Mouse (Mus musculus): ENCODE results near the gene Imp3. TPM values are rescaled to one million over a fixed set of nuclear protein-coding genes. Genes with fewer than 3 reads are reported as not detected.

The Imp3 gene
- polyA plus RNA-seq (2015; fragmentation: Nextera tagmentation; extraction: Ambion mirVana) = 57.6 and 57.8 TPM in 2 replicates

DNA sequence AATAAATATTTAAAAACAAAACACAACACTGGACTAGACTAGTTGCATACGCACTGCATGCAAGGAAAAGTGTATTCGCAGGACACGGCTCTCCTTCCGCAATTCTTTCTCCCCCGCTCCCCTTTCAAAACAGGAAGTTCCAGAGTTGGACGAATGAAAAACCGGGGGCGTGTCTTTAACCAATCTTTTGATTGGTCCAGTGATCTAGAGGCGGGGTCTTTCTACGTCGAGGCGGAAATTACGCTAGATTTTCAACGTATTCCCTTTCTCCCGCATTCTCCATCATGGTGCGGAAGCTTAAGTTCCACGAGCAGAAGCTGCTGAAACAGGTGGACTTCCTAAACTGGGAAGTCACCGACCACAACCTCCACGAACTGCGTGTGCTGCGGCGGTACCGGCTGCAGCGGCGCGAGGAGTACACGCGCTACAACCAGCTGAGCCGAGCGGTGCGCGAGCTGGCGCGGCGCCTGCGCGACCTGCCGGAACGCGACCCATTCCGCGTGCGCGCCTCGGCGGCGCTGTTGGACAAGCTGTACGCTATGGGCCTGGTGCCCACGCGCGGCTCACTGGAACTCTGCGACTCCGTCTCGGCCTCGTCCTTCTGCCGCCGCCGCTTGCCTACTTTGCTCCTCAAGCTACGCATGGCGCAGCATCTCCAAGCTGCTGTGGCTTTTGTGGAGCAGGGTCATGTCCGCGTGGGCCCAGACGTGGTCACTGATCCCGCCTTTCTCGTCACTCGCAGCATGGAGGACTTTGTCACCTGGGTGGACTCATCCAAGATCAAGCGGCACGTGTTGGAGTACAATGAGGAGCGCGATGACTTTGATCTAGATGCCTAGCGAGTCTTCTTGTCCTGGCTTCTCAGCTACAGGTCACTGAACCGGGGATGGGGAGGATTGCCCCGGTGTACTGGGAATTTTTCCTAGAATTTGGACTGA is at the start of gene Imp3:
Gene Imp3, plus strand, starts transcription at position 253 of the 938 bp plus-strand sequence.
- peak within 1 kb of the TSS; percentile 87 for H3K4me2 ChIP-seq (ENCODE audit: low read depth, low read length)
- H3K27me3 ChIP-seq (ENCODE audit: insufficient read depth, low read length) = no peaks in the 10 kb centered on the region
- H3K4me3 ChIP-seq (ENCODE audit: low read depth, low read length) = peak within 1 kb of the TSS; percentile 73
- H3K27ac ChIP-seq (ENCODE audit: low read depth) = peak within 1 kb of the TSS; percentile 89
- peak; percentile 89 for DNase-seq
- peaks cover 13% of the 10 kb centered on the region for H3K4me1 ChIP-seq (ENCODE audit: insufficient read depth)
- TF ChIP-seq CTCF (IDR thresholded peaks at IDR 0.05; ENCODE audit: low read depth) (peak; percentile 57), EP300 (IDR thresholded peaks at IDR 0.05; ENCODE audit: low read depth) (peak; percentile 70; the same call in 1 of the 2 replicates)
- no peaks in the 10 kb centered on the region for H3K36me3 ChIP-seq (replicated peaks; ENCODE audit: insufficient read depth, low read length)
- no peaks in the 10 kb centered on the region for H3K9me3 ChIP-seq (ENCODE audit: low read length)
- ATAC-seq = peak; percentile 92
- under 1% methylated on average over 73 of the region's 73 CpGs for WGBS (ENCODE audit: insufficient replicate concordance)
- H3K9ac ChIP-seq (replicated peaks) = peak within 1 kb of the TSS; percentile 82

GRCm38 (mm10) chr9:56887581-56887980 is 49.7 kb upstream of the Imp3 start:
- ATAC-seq = no peak
- TF ChIP-seq EP300 (IDR thresholded peaks at IDR 0.05; ENCODE audit: low read depth) (no peak), CTCF (IDR thresholded peaks at IDR 0.05; ENCODE audit: low read depth) (no peak)
- DNase-seq = no peak
- H3K4me2 ChIP-seq (ENCODE audit: low read depth, low read length) = no peak overlapping the region
- no peak overlapping the region for H3K4me3 ChIP-seq (ENCODE audit: low read depth, low read length)
- no peaks in the 10 kb centered on the region for H3K36me3 ChIP-seq (replicated peaks; ENCODE audit: insufficient read depth, low read length)
- H3K9ac ChIP-seq (replicated peaks) = no peak overlapping the region
- H3K9me3 ChIP-seq (ENCODE audit: low read length) = no peaks in the 10 kb centered on the region
- H3K27me3 ChIP-seq (ENCODE audit: insufficient read depth, low read length) = no peaks in the 10 kb centered on the region
- no peak overlapping the region for H3K27ac ChIP-seq (ENCODE audit: low read depth)
- peaks cover 4% of the 10 kb centered on the region; the same call in 1 of the 2 replicates for H3K4me1 ChIP-seq (ENCODE audit: insufficient read depth)
- WGBS (ENCODE audit: insufficient replicate concordance) = 81% methylated on average over 16 of the region's 16 CpGs

- no peaks in the 10 kb centered on the region for H3K27me3 ChIP-seq (ENCODE audit: insufficient read depth, low read length)
Observed at GRCm38 (mm10) chr9:56889817-56890216, 47.5 kb upstream of the Imp3 start.

DNA sequence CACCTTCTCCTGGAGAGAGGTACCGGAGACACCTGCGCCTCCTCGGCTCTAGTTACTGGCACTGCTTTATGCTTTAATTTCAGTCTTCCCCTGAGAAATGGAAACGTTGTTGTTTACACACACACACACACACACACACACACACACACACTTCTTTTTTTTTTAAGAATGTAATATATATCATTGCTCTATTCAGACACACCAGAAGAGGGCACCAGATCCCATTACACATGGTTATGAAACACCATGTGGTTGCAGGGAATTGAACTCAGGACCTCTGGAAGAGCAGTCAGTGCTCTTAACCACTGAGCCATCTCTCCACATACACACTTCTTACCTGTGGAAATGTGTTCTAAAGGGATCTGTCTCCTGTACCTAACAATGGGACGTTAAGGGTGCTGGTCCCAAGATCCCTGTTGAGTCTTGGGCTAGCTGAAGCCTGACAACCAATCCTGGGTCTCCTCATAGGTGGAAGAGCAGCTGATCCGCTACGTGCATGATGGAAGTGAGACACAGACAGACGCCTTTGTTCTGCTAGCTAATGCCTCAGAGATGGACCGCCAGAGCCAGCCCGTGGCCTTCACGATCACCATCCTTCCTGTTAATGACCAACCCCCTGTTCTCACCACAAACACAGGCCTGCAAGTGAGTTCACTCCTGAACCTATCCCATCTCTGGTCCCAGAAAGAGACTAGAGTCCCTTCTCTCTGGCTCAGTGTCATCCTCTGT is 46.6 kb upstream of the Imp3 start:
- Histone ChIP-seq H3K27ac (ENCODE audit: low read depth) (no peak overlapping the region), H3K4me3 (ENCODE audit: low read depth, low read length) (no peak overlapping the region), H3K9me3 (ENCODE audit: low read length) (no peaks in the 10 kb centered on the region), H3K27me3 (ENCODE audit: insufficient read depth, low read length) (no peaks in the 10 kb centered on the region), H3K4me2 (ENCODE audit: low read depth, low read length) (no peak overlapping the region), H3K36me3 (replicated peaks; ENCODE audit: insufficient read depth, low read length) (no peaks in the 10 kb centered on the region), H3K9ac (replicated peaks) (no peak overlapping the region), H3K4me1 (ENCODE audit: insufficient read depth) (peaks cover 4% of the 10 kb centered on the region; the same call in 1 of the 2 replicates)
- TF ChIP-seq CTCF (IDR thresholded peaks at IDR 0.05; ENCODE audit: low read depth) (no peak), EP300 (IDR thresholded peaks at IDR 0.05; ENCODE audit: low read depth) (no peak)
- 58% methylated on average over 11 of the region's 11 CpGs for WGBS (ENCODE audit: insufficient replicate concordance)
- ATAC-seq (no peak), DNase-seq (no peak)

More at GRCm38 (mm10) chr9:56889817-56890216, 47.5 kb upstream of the Imp3 start:
- DNase-seq (peak; percentile 66), ATAC-seq (peak; percentile 59)
- WGBS (ENCODE audit: insufficient replicate concordance) = 11% methylated on average over 14 of the region's 14 CpGs
- H3K9me3 ChIP-seq (ENCODE audit: low read length) = no peaks in the 10 kb centered on the region
- no peak for TF ChIP-seq EP300 (IDR thresholded peaks at IDR 0.05; ENCODE audit: low read depth)
- TF ChIP-seq CTCF (IDR thresholded peaks at IDR 0.05; ENCODE audit: low read depth) = peak; percentile 91
- no peak overlapping the region; the same call in 1 of the 2 replicates for H3K4me2 ChIP-seq (ENCODE audit: low read depth, low read length)
- no peak overlapping the region for H3K9ac ChIP-seq (replicated peaks)
- peaks cover 4% of the 10 kb centered on the region; the same call in 1 of the 2 replicates for H3K4me1 ChIP-seq (ENCODE audit: insufficient read depth)
- no peaks in the 10 kb centered on the region for H3K36me3 ChIP-seq (replicated peaks; ENCODE audit: insufficient read depth, low read length)
- H3K27ac ChIP-seq (ENCODE audit: low read depth) = no peak overlapping the region
- no peak overlapping the region for H3K4me3 ChIP-seq (ENCODE audit: low read depth, low read length)

DNA sequence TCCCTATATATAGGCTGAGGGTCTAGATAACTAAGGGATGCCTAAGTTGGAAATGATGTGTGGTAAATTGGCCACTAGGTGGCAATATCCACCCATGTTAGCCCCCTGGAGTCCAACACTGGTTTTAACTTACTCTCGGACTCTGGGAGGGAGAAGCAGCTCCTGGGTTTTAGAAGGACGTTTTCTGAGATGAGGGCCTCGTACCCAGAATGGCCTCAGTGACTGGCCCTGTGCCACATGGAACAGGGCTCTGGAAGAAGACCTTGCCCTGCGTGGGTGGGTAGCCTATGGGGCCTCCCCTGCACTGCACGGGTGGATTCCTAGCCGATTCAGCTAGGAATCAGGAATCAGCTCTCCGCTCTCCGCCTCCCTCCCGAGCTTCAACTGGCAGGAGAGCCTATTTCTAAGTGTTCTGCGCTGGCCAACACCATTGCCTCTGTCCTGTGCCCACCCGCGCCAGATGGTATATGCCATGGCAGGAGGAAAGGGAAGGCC is 45.7 kb upstream of the Imp3 start:
- peaks cover 4% of the 10 kb centered on the region; the same call in 1 of the 2 replicates for H3K4me1 ChIP-seq (ENCODE audit: insufficient read depth)
- H3K9me3 ChIP-seq (ENCODE audit: low read length) = no peaks in the 10 kb centered on the region
- no peak overlapping the region for H3K4me3 ChIP-seq (ENCODE audit: low read depth, low read length)
- no peak overlapping the region for H3K9ac ChIP-seq (replicated peaks)
- 33% methylated on average over 12 of the region's 12 CpGs for WGBS (ENCODE audit: insufficient replicate concordance)
- peak overlapping the region; percentile 42 for H3K4me2 ChIP-seq (ENCODE audit: low read depth, low read length)
- no peaks in the 10 kb centered on the region for H3K27me3 ChIP-seq (ENCODE audit: insufficient read depth, low read length)
- DNase-seq = peak; percentile 66
- no peaks in the 10 kb centered on the region for H3K36me3 ChIP-seq (replicated peaks; ENCODE audit: insufficient read depth, low read length)
- no peak for TF ChIP-seq EP300 (IDR thresholded peaks at IDR 0.05; ENCODE audit: low read depth)
- peak; percentile 89 for TF ChIP-seq CTCF (IDR thresholded peaks at IDR 0.05; ENCODE audit: low read depth)
- no peak overlapping the region for H3K27ac ChIP-seq (ENCODE audit: low read depth)
- ATAC-seq = peak; percentile 66

Measured in liver, postnatal 0 days (tissue).